Mouse (Mus musculus): Measurements from ENCODE around the gene Prkcz. TPM values are rescaled to one million over a fixed set of nuclear protein-coding genes. Genes with fewer than 3 reads are reported as not detected.

Gene Prkcz
- total RNA-seq, 2 experiments from 2014 or later: not detected

DNA sequence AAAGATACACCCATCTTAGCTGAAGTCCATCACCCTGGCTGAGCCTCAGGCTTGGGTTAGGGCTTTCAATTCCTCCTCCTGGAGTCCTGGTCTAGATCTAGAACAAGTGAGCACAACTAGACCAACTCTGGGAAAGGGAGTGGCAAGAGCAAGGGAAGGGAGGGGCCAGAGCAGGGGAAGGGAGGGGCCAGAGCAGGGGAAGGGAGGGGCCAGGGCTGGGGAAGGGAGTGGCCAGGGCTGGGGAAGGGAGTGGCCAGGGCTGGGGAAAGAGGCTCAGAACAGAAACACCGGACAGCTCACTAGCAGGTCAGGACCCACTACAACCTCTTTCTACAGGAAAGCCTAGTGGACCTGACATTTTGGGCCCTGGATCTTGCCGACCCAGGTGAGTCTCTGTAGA is 42.9 kb downstream of the Prkcz start:
- peak; percentile 94 for ATAC-seq (replicated peaks; ENCODE audit: poor library complexity)

DNA sequence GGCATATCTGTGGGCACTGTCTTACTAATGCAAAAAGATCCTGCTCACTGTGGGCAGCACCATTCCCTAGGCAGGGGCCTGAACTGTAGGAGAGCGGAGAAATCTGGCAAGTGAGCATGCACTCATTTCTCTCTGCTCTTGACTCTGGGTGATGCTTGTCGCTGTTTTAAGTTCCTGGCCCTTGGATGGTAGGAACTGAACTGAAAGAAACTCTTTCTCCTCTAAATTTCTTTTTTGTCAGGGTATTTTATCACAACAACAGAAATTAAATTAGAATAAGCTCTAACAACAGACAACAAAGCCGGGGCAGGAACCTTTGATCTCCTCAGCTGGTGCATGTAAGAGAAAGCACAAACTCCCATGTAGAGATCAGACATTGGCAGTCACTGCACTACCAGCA is 46.1 kb downstream of the Prkcz start:
- ATAC-seq (replicated peaks; ENCODE audit: poor library complexity): no peak

DNA sequence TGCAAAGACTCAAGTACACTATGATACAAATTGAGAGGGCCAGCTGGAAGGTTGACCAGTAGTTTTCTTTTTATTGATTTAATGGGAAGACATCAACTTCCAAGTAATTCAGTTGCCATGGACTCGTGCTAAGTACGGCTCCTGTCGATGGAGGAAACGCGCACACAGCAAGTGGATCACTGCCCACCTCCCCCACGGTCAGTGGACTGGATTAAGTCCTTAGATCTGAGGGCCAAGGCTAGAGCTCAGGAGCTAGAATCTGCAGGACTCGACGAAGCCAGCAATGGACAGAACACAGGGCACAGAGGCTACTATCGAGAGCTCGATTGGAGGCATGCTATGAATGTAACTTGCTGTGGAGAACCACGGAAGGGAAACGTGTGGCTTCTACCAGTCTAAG is 52.5 kb downstream of the Prkcz start:
- ATAC-seq (replicated peaks; ENCODE audit: poor library complexity): no peak

DNA sequence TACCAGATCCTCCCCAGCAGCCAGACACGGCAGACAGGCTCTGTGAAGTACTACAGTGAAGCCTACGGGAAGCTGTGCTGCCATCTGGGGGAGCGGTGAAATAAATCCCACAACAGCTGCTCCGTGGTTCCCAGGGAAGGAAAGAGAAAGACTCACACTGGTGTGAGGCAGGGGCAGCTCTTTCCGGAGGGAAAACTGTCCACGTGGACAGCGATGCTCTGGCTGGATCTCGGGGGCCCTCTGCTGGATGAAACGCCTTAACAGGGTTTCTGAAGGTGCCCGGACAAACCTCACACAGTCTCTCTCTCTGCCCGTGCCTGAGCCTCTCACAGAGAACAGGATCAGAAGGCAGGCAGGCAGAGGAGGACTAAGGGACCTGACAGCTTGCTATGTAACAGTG is 53.1 kb downstream of the Prkcz start:
- peak; percentile 91 for ATAC-seq (replicated peaks; ENCODE audit: poor library complexity)

DNA sequence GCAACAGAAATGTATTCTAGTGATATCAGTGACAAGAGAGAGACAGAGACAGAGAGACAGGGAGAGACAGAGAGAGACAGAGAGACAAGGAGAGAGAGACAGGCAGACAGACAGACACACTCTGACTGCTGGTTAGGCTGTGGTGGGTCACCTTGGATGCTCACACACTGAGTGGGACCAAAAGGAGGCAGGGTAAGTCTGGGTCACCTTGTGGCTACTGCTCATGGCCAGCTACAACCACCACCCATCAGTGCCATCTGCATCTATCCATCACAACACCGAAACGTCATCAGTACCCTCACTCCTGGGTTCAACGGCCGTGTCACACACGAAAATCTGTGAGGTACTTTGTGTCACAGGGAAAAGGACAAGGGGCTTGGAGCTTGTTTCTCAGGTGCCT is 53.6 kb downstream of the Prkcz start:
- 0 out of 2 replicates have a peak, but pooled peaks have one; percentile 23 for ATAC-seq (replicated peaks; ENCODE audit: poor library complexity)

DNA sequence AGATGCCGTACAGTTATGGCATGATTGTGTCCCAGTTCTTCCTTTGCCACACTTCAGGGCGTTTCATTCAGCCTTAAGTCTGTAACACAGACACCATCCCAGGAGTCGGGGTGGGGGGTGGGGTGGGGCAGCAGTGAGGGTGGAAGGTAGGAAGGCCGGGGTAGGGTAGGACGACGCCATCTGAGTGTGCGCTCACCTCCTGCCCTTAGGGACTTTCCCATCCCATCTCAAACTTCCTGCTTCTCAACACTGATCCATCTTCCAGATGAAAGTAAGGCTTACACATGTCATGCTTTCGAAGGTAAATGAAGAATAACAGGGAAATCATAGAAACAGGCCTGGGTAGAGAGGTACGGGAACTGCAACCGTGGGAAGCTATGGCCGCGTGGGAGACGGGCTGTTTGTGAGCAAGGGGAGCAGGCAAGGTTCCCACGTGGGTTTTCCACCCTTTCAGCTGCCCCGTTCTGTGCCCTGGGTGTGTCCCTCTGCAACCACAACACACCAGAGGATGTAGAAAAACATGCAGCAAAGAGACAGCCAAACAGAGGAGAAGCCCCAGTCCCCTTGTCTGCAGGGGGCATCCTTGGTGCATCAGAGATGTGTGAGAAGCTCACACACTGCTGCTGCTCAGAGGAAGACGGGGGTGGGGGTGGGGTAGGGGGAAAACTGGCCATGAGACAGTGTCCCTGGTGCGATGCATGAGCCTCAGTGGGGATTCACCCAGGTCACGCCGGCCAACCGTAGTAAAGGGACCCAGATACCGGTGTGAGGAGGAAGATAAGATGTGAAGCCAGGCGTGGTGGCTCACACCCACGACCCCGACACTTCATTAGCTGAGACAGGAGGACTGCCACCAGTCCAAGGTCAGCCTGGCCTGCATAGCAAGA is 54.6 kb downstream of the Prkcz start:
- ATAC-seq (replicated peaks; ENCODE audit: poor library complexity): no peak

DNA sequence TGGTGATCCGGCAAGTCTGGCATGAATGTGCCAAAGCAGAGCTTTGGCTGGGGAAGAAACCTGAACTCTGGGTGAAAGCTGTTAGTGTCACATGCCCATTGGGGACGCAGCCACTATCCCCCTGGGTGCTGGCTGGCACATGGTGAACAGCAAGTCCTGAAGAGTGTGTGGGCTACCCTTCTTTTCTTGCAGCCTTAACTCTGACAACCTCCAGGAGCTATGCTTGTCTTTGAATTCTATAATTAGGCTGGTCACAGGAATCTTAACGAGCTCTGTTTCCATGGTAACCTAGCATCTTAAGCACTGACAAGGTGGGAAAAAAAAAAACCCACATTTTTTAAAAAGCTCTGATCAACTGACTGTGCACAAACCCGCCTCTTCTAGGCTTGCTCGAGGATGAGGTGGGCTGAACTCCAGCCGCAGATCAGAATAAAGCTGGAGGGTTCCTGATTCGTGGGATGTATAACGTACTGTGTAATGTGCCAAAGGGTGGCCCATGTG is 55.6 kb downstream of the Prkcz start:
- no peak for ATAC-seq (replicated peaks; ENCODE audit: poor library complexity)

DNA sequence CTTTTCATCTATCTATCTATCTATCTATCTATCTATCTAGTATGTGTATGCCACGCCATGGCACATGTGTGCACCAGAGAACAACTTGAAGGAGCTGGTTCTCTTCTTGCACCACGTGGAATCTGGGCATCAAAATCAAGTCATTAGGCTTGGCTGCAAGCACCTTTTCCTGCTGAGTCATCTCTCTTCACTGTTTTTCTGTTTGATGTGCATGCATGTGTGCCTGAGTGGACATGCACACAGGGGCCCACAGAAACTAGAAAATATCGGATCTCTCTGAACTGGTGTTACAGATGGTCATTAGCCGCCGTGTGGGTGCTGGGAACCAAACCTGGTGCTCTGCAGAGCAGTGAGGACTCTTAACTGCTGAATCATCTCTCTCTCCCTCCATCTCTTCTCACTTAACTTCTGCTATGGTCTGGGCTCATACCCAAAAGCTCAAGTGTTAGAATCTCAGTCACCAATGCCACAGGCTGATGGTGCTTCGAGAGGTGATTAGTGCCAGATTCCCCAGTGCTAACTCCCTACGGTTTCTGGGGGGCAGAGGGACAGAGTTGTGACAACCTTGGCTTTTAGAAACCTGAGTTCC is 56.6 kb downstream of the Prkcz start:
- no peak for ATAC-seq (replicated peaks; ENCODE audit: poor library complexity)

DNA sequence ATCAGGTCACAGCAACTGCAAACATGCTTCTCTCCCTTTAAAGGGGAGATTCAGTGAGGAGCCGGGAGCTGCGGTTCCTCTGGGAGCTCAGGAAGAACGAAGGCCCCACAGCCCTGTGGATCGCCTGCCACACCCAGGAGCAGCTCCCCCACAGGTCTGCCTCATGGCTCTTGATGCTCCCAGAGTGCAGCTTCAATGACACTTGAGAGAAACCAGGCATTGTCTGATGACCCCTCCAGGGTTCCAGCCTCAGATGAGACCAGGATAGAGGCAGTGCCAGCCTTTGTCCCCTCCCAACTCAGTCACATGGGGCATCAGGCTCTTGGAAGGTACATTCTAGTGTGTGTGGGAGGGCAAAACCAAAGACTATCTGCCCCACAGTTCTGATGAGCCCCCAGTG is 59.2 kb downstream of the Prkcz start:
- ATAC-seq (replicated peaks; ENCODE audit: poor library complexity): no peak

DNA sequence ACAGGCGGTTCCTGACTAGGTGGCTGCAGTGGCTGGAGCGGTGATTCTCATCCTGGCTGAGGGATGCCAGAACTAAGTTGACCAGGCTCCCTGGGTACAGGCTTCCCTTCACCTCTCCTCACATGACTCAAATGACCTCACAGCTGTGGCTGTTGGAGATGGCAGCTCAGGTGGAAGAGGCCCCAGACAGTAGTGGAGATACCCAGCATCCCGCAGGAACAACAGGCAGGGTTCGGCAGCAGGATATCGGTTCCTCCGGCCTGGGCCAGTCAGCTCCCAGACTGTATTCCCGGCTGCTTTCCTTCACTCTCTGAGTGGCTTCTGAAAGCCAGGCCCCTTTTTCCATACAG is 60.1 kb downstream of the Prkcz start:
- no peak for ATAC-seq (replicated peaks; ENCODE audit: poor library complexity)

DNA sequence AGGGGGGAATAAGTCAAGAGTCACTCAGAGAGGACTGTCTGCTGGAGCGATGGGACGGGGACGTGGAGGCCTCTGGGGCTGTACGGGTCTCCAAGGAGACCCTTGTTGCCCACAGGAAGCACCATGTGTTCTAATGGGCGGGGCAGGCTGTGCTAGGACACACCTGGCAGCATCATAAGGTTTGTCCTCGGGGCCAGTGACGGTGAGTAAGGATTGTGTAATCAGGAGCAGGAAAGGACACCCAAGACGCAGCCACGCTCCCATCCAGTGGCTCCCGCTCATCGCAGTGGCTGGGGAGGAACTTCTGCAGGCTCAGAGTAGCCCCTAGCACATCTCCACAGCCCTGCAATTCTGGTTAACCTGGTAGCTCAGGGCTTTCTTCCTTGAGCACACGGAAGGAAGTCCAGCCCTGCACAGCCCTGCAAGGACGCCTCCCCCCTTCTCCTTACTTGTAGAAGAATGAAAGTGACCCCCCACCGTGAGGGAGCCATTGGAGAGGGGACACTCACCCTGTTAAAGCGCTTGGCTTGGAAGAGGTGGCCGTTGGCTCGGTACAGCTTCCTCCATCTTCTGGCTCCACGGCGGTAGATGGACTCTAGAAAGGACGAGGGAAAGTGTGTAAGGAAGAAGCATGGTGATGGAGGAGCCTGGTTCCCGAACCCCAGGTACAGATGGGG is 60.6 kb downstream of the Prkcz start:
- ATAC-seq (replicated peaks; ENCODE audit: poor library complexity): no peak

DNA sequence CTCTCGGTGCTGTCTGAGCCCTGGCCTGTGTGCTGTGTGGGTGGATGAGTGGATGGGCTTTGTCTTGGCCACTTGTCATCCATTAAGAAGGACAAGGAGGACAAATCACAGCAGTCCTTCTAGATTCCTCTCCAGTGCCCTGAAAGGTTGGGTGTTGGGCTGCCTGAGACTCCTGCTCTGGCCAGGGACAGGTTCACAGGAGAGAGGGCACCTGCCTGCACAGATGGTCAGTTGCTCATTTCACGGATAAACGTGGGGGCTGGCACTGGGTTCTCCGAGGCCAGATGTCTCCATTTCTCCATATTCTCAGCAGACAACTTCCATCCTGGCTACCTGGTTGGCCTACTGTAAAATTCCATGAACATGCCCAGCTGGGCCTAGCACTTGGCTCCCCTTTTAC is 62.3 kb downstream of the Prkcz start:
- ATAC-seq (replicated peaks; ENCODE audit: poor library complexity): no peak

DNA sequence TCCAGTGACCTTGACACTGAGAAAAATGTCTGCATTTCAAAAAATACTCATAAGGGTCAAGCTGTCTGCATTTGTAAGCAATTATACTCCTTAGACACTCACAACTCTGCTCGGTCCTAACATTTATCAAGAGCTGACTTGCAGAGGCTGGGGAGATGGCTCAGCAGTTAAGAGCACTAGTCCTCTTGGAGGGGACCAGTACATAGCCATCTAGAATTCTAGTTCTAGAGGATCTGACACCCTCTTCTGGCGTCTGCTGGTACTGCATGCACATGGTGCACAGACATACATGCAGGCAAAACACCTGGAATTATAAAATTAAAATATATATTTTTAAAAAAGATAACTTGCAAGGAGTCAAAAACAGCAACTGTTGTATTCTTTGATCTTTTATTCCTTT is 64.1 kb downstream of the Prkcz start:
- ATAC-seq (replicated peaks; ENCODE audit: poor library complexity): 0 out of 2 replicates have a peak, but pooled peaks have one; percentile 31

DNA sequence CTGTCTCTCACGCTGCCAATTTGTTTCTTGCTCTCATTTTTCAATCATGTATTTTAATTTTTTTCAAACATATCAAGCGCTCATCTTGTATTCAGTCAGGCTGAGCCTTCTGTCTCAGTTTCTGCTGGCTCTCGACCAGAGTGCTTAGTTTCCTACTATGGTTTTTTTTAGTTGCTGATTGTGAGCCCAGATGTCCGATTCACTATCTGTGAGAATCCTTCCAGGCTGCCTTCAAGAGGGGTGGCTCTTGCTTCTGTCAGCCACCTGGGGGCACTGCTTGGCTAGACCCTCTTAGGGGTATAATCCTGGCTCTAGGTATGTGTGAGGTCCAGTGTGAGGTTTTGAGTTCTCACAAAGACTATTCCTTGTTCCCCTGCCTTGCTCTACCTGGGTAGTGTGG is 65.2 kb downstream of the Prkcz start:
- no peak for ATAC-seq (replicated peaks; ENCODE audit: poor library complexity)

DNA sequence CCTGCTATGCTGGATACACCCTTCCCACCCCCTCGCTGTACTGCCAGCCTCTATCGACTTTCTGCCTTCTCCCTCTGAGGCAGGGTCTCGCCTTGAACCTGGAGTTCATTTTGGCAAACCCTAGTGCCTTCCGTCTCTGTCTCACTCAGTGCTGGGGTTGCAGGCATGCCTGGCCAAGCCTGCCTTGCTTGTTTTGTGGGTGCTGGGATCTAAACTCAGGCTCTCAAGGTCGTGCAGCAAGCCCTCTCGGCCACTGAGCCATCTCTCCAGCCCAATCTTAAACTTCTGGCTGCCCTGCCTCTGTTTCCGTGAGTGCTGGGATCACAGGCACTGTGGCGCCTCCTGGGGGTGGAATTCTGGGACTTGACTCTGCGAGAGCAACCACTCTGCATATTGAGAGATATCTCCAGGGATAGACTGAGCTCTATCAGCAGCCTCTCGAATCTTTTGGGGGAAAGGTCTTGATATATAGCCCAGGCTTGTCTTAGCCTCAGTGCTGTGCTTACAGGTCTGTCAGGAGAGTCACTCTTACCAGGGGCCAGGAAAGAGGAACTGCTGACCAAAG is 66.1 kb downstream of the Prkcz start:
- no peak for ATAC-seq (replicated peaks; ENCODE audit: poor library complexity)

DNA sequence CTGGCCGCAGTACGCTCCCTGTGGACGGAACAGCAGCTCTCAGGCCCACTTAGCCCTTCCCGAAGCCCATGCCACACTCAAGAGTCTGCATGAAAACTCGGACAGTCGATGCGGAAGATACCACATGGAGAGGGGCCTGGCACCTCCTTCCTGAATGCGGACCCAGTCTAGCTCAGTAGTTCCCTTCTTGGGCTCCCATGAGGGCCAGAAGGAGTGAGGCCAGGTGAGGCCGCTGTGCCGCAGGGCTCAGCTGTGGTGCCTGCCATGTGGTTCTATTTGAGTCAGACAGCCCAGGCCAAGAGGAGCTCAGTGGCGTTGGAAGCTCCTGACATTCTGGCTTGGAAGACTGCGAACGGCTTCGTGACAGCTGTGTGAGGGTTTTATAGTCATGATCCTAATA is 66.8 kb downstream of the Prkcz start:
- ATAC-seq (replicated peaks; ENCODE audit: poor library complexity): no peak

DNA sequence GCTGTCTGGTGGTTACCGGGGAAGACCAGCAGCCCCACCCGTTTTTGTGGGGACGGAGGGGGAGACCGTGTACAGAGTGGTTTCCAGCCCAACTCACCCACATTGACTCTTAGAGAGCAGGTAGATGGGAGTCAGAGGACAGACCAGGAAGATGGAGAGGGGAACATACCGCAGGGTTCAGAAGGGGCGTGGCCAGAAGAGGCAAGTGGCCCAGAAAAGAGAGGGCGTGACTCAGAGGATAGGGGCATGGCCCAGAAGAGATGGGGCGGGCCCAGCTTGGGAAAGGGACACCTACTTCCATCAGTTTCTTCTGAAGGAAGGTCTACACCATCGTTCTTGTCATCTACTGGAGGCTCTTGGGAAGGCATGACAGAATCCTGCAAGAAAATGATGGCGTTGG is 68.3 kb downstream of the Prkcz start:
- ATAC-seq (replicated peaks; ENCODE audit: poor library complexity): no peak

DNA sequence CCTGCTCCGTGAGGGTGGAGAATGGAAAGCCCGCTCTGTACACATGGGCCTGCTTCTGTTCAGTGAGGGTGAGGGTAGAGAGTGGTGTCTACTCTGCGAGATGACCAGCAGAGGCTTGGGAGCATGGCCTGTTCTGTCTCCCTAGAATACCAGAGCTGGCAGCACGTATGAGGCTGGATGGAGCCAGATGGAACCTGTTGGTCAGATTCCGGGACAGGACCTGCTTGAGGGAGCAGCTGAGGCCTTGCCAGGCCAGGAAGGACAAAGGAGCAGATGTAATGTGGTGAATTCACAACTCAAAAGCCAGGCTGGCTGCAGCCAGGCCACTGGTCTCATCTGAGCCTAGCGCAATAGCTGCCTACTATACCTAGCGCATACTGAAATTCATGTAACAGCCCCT is 71.1 kb downstream of the Prkcz start:
- ATAC-seq (replicated peaks; ENCODE audit: poor library complexity): no peak

DNA sequence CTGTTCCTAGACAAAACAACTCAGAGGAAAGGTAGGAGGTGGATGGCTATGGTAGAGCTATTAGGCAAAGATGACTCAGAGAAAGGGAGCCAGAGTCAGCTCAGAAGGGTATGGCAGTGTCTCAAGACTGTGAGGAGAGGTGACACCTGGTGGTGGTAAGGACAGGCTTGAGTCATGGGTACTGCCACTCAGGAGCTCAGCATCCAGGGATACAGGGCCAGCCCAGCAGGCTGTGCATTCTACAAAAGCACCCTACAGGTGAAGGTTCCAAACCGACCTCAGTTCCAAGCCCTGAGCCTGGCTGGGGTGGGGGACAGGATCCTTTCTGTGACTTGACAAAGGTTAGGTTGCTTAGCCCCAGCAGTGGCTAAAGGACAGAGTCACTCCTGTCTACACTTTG is 72.6 kb downstream of the Prkcz start:
- no peak for ATAC-seq (replicated peaks; ENCODE audit: poor library complexity)

DNA sequence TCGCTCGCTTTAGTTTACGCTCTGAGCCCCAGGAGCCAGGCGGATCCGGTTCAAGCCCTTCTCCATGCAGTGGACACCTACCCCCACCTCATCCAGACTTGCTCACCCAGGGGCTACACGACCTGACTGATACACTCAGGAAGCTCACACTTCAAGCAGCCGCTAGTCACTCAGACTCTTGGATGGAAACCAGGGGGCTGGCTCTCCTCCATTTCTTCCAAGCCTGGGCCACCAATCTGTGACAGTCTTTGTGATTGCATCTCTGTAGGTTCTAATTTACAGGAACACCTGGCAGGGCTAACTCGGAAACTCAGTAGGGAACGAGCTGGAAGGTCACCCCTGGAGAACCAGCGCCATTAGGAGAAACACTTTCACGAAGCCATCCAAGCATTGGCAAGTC is 73.4 kb downstream of the Prkcz start:
- no peak for ATAC-seq (replicated peaks; ENCODE audit: poor library complexity)

DNA sequence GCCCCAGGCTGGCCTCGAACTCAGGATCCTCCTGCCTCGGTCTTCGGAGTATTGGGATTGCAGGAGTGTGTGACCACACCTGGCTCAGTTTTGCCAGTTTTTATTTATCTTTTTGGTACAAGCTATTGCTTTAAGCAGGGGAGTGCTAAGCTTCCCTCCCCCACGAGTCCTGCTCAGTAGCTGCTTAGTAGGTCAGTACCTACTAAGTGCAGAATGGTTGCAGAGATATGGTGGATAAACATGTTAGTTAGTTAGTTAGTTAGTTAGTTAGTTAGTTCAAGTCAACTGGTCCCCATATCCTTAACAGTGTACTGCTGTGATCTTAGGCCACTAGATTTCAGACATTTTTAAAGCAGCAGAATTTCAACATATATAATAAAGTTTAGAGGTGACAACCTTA is 75.1 kb downstream of the Prkcz start:
- no peak for ATAC-seq (replicated peaks; ENCODE audit: poor library complexity)
